Mouse (Mus musculus) midbrain, embryonic 13.5 days (tissue): ENCODE measurements around the gene Set. TPM values are rescaled to one million over a fixed set of nuclear protein-coding genes. Genes with fewer than 3 reads are reported as not detected.
A peak's percentile ranks its signal among the peaks of the same experiment; 100 is the strongest.

Source experiments
- ATAC-seq: fragments of 200-750 bp; cut with Nextera tagmentation; 2 replicates; pipeline ENCODE4 v1.8.0; 2017; ENCODE audit warnings: mild to moderate bottlenecking, moderate TSS enrichment, moderate library complexity
- H3K27ac ChIP-seq: fragments of 300-500 bp; sonication (generic); 2 replicates; pipeline ENCODE4 v1.5.1; 2015; ENCODE audit warnings: inconsistent platforms, mild to moderate bottlenecking, moderate library complexity
- H3K27me3 ChIP-seq: fragments of 300-500 bp; sonication (generic); 2 replicates; pipeline ENCODE4 v1.6.1; 2015; ENCODE audit warnings: mild to moderate bottlenecking, inconsistent platforms
- H3K36me3 ChIP-seq: fragments of 300-500 bp; sonication (generic); 2 replicates; pipeline ENCODE4 v1.6.1; 2015; ENCODE audit warnings: mild to moderate bottlenecking, inconsistent platforms
- H3K4me1 ChIP-seq: fragments of 300-500 bp; sonication (generic); replicated peaks from 2 replicates; pipeline ENCODE4 v1.6.1; 2015; ENCODE audit warnings: inconsistent platforms
- H3K4me2 ChIP-seq: fragments of 300-500 bp; sonication (generic); replicated peaks from 2 replicates; pipeline ENCODE4 v1.6.1; 2015; ENCODE audit warnings: moderate library complexity, mild to moderate bottlenecking, inconsistent platforms
- H3K4me3 ChIP-seq: fragments of 300-500 bp; sonication (generic); replicated peaks from 2 replicates; pipeline ENCODE4 v1.5.1; 2015; ENCODE audit warnings: mild to moderate bottlenecking, inconsistent platforms
- H3K9ac ChIP-seq: fragments of 300-500 bp; sonication (generic); replicated peaks from 2 replicates; pipeline ENCODE4 v1.6.1; 2015; ENCODE audit warnings: mild to moderate bottlenecking, inconsistent platforms
- H3K9me3 ChIP-seq: fragments of 300-500 bp; sonication (generic); 2 replicates; pipeline ENCODE4 v1.6.1; 2016; ENCODE audit warnings: mild to moderate bottlenecking, inconsistent platforms
- WGBS: fragments of 180-500 bp; shearing (Covaris S2); methylation state at CpG from one replicate; pipeline ENCODE4 v1.1.7; 2015; 5-methylcytosine and 5-hydroxymethylcytosine counted together
- polyA plus RNA-seq: library from polyadenylated mRNA; unstranded; fragments of >200 nt; fragmentation: Nextera tagmentation; extraction: Ambion mirVana; gene quantifications from 2 replicates; pipeline ENCODE4 v1.2.1, GENCODE M21; 2015

Set gene
- polyA plus RNA-seq, 1 experiment from 2014 or later = 448 TPM

DNA sequence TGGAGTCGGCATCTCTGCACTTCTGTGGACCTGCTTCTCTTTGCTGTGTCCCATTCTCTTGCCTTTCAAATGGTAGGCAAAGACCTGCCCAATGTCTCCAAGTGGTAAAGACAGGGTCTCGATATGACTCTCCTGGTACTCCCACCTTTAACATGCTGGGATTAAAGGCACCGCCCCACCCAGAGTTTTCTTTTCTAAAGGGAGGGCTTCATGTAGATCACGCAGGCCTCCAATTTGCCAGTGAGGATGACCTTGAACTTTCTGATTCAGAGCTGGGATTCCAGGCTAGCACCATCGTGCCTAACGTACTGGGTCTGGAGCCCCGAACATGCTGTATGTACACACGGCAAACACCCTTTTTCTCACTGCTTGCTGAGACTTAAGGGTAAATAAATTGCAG lies 6.1 kb downstream of the Set start:
- H3K36me3 ChIP-seq = no peaks in the 10 kb centered on the region
- peak overlapping the region; percentile 48 for H3K4me3 ChIP-seq
- peak overlapping the region; percentile 69 for H3K9ac ChIP-seq
- peak overlapping the region; percentile 78 for H3K27ac ChIP-seq
- no peaks in the 10 kb centered on the region for H3K27me3 ChIP-seq
- no peak for ATAC-seq
- H3K4me1 ChIP-seq = peaks cover 43% of the 10 kb centered on the region
- H3K4me2 ChIP-seq = peak overlapping the region; percentile 72
- WGBS = 4% methylated on average over 8 of the region's 8 CpGs
- H3K9me3 ChIP-seq = no peaks in the 10 kb centered on the region

DNA sequence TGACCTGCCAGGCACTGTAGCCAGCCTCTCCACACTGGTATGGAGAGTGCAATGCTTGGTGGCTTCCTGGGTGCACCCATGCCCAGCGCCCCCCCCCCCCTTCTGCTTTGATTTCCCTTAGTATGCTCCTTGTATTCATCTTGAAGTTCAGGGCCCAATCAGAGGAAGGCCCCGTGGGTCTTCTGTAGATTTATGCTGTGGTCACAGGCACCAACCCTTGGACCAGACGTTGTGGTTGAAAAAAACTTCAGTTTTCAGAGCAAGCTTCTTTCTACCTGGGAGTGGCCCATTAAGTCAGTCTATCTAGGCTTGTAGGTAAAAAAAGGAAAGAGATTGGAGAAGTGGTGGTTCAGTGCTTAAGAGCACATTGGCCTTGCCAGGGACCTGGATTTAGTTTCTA lies 6.6 kb downstream of the Set start:
- WGBS = 7% methylated on average over 3 of the region's 3 CpGs
- no peak overlapping the region for H3K27ac ChIP-seq
- H3K27me3 ChIP-seq = no peaks in the 10 kb centered on the region
- peak overlapping the region; percentile 72 for H3K4me2 ChIP-seq
- H3K4me3 ChIP-seq = peak overlapping the region; percentile 48
- no peak overlapping the region for H3K9ac ChIP-seq
- no peaks in the 10 kb centered on the region for H3K9me3 ChIP-seq
- H3K4me1 ChIP-seq = peaks cover 48% of the 10 kb centered on the region
- ATAC-seq = no peak
- H3K36me3 ChIP-seq = peaks cover 3% of the 10 kb centered on the region

DNA sequence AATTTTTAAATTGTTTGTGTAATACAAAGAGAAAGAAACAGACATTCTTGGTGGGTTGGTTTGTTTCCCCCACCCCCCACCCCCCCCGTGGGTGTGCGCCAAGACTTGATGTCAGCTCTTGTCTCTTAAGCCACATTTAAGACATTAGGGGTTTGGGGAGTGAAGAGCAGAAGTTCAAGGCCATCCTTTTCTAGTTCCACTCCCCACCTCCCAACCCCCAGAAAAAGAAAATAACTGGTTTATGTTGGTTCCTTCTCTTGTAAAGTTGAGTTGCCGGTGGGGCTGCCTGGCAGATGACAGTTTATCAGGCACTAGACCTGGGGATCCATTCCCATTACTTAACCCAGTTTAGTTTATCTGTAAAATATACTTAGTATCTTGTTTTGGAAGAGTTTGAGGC lies 7.1 kb downstream of the Set start:
- Histone ChIP-seq H3K27me3 (no peaks in the 10 kb centered on the region), H3K4me3 (peak overlapping the region; percentile 48; the same call in 1 of the 2 replicates), H3K4me1 (peaks cover 51% of the 10 kb centered on the region), H3K4me2 (peak overlapping the region; percentile 72), H3K36me3 (peaks cover 8% of the 10 kb centered on the region), H3K27ac (no peak overlapping the region), H3K9me3 (no peaks in the 10 kb centered on the region), H3K9ac (no peak overlapping the region)
- whole genome bisulfite sequencing = 41% methylated on average over 3 of the region's 3 CpGs
- no peak for ATAC-seq

DNA sequence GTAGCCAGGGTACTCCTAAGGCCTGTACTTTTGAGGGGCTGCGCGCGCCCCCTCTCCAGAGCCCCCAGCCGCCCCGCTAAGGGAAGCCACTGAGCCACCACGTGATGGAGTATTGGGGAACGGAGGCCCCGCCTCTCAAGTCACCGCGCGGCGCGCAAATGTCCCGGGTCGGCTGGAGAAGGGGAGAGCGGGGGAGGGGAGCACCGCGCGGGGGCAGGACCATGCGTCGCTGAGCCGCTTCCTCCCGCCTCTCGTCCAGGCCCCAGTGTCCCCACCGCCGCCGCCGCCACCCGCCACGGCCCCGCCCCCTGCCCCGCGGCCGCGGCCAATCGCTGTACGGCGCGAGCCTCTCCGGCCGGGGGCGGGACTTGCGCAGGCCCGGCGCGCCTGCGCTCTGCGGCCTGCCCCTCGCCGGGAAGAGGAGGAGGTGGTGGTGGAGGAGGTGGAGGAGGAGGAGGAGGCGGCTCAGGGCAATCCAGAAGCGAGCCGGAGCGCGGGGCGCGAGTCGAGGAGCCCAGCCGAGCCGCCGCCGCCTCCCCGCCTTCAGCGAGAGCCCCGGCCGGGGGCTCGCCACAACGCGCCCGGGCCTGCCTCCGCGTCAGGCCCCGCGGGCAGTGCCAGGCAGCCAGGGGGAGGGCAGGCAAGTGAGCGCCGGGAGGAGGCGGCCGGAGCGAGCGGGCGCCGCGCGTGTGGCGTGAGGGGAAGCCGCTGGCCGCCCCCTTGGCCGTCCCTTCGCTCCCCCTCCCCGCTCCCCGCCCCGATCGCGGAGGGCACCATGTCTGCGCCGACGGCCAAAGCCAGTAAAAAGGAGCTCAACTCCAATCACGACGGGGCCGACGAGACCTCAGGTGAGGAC lies 9.1 kb downstream of the Set start:
- H3K27ac ChIP-seq = peak overlapping the region; percentile 100
- H3K9ac ChIP-seq = peak overlapping the region; percentile 99
- peak overlapping the region; percentile 59 for H3K4me2 ChIP-seq
- peaks cover 51% of the 10 kb centered on the region for H3K4me1 ChIP-seq
- H3K4me3 ChIP-seq = peak overlapping the region; percentile 99
- under 1% methylated on average over 38 of the region's 101 CpGs for WGBS
- H3K27me3 ChIP-seq = no peaks in the 10 kb centered on the region
- H3K9me3 ChIP-seq = no peaks in the 10 kb centered on the region
- peak; percentile 95 for ATAC-seq
- H3K36me3 ChIP-seq = peaks cover 23% of the 10 kb centered on the region

DNA sequence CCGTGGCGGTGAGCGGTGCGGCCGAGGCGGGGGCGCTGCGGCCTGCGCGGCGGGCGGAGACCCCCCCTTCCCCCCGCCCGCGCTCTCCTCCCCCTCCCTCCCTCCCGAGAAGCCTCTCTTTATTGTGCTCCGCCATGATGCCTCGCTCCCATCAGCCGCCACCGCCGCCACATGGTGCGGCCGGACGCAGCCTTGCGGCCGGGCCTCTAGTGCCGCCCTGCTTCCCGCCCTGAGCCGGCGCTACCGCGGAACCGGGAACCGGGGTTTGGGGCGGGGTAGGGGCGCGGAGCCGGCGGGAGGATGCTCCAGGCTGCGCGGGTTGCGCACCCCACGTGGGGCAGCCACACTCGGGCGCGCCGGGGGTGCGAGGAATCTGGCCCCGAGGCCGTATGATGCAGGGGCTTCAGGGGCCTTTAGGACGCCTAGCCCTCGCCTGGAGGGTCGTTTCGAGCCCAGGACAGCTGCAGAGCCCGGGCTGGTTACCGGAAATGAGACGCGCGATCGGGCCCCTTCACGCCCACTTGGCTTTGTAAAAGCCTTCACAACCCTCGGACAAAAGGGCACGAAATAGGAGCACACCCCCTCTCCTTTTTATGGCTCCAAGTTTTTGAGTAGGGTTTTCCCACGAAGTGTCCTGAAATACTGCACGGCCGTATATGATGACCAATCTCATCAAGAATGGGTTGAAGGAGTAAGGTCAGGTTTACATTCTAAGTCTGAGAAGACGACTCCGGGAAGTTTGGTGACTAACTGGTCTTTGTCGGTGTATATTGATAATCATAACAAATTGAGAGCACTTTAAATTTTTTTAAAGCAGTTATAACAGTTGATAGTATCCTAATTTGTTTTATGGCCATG lies 10.1 kb downstream of the Set start:
- H3K27me3 ChIP-seq = no peaks in the 10 kb centered on the region
- peak overlapping the region; percentile 99 for H3K9ac ChIP-seq
- under 1% methylated on average over 44 of the region's 69 CpGs for WGBS
- peaks cover 41% of the 10 kb centered on the region for H3K4me1 ChIP-seq
- ATAC-seq = peak; percentile 53
- no peaks in the 10 kb centered on the region for H3K9me3 ChIP-seq
- peak overlapping the region; percentile 99 for H3K4me3 ChIP-seq
- peaks cover 26% of the 10 kb centered on the region for H3K36me3 ChIP-seq
- peak overlapping the region; percentile 100 for H3K27ac ChIP-seq
- H3K4me2 ChIP-seq = peak overlapping the region; percentile 59

DNA sequence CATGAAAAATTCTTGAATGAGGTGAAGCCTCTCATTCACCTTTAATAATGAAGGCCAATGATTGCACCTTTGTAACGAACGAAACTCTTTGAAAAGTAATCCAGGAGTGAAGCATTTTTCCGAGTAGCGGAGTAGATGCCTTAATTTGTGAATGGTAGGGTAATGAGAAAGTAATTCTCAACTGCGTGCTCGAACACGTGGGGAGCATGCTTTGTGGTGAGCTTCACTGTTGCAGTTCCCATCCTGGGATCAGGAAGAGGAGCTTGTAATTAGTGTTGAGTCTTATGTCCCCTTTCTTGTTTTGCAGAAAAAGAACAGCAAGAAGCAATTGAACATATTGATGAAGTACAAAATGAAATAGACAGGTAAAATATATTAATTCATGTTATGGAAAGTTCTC lies 10.8 kb downstream of the Set start:
- H3K9me3 ChIP-seq = no peaks in the 10 kb centered on the region
- 29% methylated on average over 7 of the region's 7 CpGs for WGBS
- peaks cover 33% of the 10 kb centered on the region for H3K36me3 ChIP-seq
- peak overlapping the region; percentile 99 for H3K4me3 ChIP-seq
- H3K4me1 ChIP-seq = peaks cover 35% of the 10 kb centered on the region
- peak overlapping the region; percentile 59 for H3K4me2 ChIP-seq
- ATAC-seq = no peak
- H3K9ac ChIP-seq = peak overlapping the region; percentile 99
- H3K27ac ChIP-seq = no peak overlapping the region
- no peaks in the 10 kb centered on the region for H3K27me3 ChIP-seq

DNA sequence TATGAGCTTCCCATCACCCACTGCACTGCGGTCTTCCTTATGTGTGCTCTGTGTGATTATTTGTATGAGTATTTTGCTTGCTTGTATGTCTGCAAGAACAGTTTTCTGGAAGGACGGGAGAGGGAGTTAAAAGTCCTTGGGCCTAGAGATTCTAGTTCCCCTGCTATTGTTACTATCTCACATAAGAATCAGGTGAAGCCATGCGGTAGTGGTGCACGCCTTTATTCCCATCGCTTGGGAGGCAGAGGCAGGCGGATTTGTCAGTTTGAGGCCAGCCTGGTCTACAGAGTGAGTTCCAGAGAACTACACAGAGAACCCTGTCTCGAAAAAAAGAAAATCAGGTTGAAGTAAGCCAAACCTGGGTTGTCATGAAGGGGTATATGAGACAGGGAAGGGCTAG lies 15.7 kb downstream of the Set start:
- peaks cover 42% of the 10 kb centered on the region for H3K36me3 ChIP-seq
- no peak overlapping the region for H3K9ac ChIP-seq
- peaks cover 22% of the 10 kb centered on the region for H3K4me1 ChIP-seq
- WGBS = 78% methylated on average over 7 of the region's 7 CpGs
- H3K27me3 ChIP-seq = no peaks in the 10 kb centered on the region
- H3K9me3 ChIP-seq = no peaks in the 10 kb centered on the region
- no peak overlapping the region for H3K27ac ChIP-seq
- no peak overlapping the region for H3K4me3 ChIP-seq
- H3K4me2 ChIP-seq = no peak overlapping the region
- ATAC-seq = no peak

DNA sequence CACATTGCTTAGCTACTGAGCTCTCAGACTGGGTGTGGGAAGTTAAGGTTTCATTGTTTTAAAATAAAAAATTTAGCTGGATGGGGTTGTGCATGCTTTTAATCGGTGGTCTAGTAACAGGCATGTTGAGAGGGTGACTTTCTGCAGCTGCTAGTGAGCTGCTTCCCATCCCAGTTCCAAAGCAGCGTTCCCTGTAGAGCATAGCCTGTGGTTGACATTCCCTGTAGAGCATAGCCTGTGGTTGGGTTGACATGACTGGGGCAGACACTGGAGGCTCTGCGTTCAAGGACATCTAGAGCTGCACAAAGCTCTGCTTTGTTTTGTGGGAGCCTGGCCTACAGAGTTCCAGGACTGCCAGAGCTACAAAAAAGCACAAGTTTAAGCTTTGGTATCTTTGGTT lies 16.1 kb downstream of the Set start:
- H3K27ac ChIP-seq = no peak overlapping the region
- no peaks in the 10 kb centered on the region for H3K9me3 ChIP-seq
- peaks cover 22% of the 10 kb centered on the region for H3K4me1 ChIP-seq
- H3K9ac ChIP-seq = no peak overlapping the region
- ATAC-seq = no peak
- peaks cover 42% of the 10 kb centered on the region for H3K36me3 ChIP-seq
- no peaks in the 10 kb centered on the region for H3K27me3 ChIP-seq
- H3K4me2 ChIP-seq = no peak overlapping the region
- no peak overlapping the region for H3K4me3 ChIP-seq
- 76% methylated on average over 3 of the region's 3 CpGs for WGBS

DNA sequence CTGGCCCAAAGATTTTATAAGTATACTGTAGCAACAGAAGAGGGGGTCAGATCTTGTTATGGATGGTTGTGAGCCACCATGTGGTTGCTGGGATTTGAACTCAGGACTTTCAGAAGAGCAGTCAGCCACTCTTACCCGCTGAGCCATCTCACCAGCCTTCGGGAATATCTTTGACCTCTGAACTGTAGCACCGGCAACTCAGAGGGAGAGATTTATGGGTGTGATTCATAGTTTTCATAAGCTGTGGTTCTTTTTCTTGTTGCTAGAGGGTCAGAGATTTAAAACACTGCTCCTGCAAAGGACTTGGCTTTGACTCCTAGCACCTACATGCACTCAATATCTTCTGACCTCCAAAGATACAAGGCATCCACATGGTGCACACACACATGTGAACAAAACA lies 18.4 kb downstream of the Set start:
- H3K4me3 ChIP-seq = no peak overlapping the region
- WGBS = 84% methylated on average over 3 of the region's 3 CpGs
- H3K9ac ChIP-seq = no peak overlapping the region
- no peak overlapping the region for H3K4me2 ChIP-seq
- no peaks in the 10 kb centered on the region for H3K27me3 ChIP-seq
- no peaks in the 10 kb centered on the region for H3K9me3 ChIP-seq
- peaks cover 20% of the 10 kb centered on the region for H3K36me3 ChIP-seq
- peaks cover 17% of the 10 kb centered on the region for H3K4me1 ChIP-seq
- H3K27ac ChIP-seq = no peak overlapping the region
- ATAC-seq = no peak

DNA sequence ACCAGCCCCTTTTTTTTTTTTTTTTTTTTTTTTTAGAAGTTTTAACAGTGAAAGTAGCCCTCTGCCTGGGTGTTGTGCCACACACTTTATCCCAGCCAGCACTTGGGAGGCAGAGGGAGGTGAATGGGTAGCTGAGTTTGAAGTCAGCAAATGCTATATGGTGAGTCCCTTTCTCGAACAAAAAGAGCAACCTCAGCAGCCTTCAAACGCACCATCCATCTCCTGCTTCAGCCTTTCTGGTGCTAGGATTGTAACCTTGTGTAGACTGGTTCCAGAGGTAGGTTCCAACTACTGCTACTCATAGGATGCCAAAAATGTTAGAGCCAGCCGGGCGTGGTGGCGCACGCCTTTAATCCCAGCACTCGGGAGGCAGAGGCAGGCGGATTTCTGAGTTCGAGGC lies 19.3 kb downstream of the Set start:
- Histone ChIP-seq H3K4me2 (no peak overlapping the region), H3K4me3 (no peak overlapping the region), H3K9me3 (no peaks in the 10 kb centered on the region), H3K27me3 (no peaks in the 10 kb centered on the region), H3K4me1 (peaks cover 17% of the 10 kb centered on the region), H3K9ac (no peak overlapping the region), H3K36me3 (peaks cover 19% of the 10 kb centered on the region), H3K27ac (no peak overlapping the region)
- no peak for ATAC-seq
- WGBS = 94% methylated on average over 9 of the region's 9 CpGs

DNA sequence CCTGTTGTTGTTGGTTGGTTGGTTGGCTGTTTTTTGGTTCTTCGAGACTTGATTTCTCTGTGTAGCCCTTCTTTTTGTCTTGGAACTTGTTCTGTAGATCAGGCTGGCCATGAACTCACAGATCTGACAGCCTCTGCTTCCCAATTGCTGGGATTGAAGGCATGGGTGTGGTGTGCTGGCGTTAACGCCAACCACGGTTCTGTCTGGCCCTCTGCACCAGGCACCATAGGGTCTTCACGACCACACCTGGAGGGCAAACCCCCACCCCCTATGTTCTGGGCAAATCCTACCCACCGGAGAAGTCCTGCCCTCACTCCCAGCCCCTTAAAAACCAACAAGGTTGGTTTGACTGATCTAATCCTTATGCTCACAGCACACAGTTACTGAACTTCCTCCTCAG lies 19.8 kb downstream of the Set start:
- peak overlapping the region; percentile 91 for H3K4me2 ChIP-seq
- no peak overlapping the region for H3K27ac ChIP-seq
- H3K9me3 ChIP-seq = no peaks in the 10 kb centered on the region
- H3K4me1 ChIP-seq = peaks cover 17% of the 10 kb centered on the region
- ATAC-seq = peak; percentile 32
- peaks cover 17% of the 10 kb centered on the region for H3K36me3 ChIP-seq
- 75% methylated on average over 6 of the region's 6 CpGs for WGBS
- no peak overlapping the region; the same call in 1 of the 2 replicates for H3K9ac ChIP-seq
- H3K4me3 ChIP-seq = no peak overlapping the region
- H3K27me3 ChIP-seq = no peaks in the 10 kb centered on the region
